7 mouse cellular contexts compared by ENCODE assay signal in the genomic region with DNA sequence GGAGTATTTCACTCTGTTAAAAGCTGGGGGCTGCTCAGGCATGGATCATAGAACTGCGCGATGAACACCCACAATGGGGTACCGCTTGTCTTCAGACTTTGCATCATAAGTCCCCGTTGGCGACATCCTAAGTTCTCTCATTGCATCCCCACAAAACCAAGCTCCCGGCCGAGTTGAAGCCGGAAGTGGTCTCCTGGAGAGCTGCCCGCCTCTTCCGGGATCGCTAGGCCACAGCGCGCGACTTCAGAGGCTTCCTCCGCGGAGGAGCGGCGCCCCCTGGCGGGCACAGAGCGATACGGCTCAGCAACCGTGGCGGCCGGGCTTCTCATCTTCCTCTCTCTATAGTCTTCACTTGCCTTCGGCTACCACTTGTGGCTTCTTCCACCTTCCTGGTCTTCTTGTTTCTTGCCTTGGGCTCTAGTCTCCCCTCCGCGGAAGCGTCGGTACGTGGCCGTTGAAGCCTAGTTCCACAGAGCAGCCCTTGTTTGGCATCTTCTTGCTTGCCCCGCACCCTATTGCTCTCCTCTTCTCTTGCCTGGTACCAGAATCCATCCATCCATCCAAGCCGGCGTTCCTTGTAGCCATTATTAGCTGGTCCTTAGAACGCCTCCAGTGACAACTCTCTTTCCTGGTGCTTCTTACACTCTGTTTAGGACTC. TPM values are rescaled to one million over a fixed set of nuclear protein-coding genes. Genes with fewer than 3 reads are reported as not detected.
DNase-seq lines count a peak whose midpoint lies in the region; ATAC-seq and TF ChIP-seq lines count a peak whose summit lies in the region.

No protein-coding gene starts in this region.

- peak overlapping the region; percentile 61 for H3K9ac ChIP-seq in embryonic facial prominence, embryonic 11.5 days (replicated peaks; ENCODE audit: low read length)
- H3K9ac ChIP-seq in limb, embryonic 13.5 days = peak overlapping the region; percentile 69
- peak overlapping the region; percentile 35 for H3K9ac ChIP-seq in midbrain, embryonic 15.5 days

- H3K9me3 ChIP-seq in embryonic facial prominence, embryonic 11.5 days (replicated peaks; ENCODE audit: control insufficient read depth, low read length) = no peaks in the 10 kb centered on the region
- H3K9me3 ChIP-seq in limb, embryonic 13.5 days = no peaks in the 10 kb centered on the region
- no peaks in the 10 kb centered on the region for H3K9me3 ChIP-seq in midbrain, embryonic 15.5 days

- peak; percentile 88 for TF ChIP-seq CTCF in kidney, adult 2 months (conservative IDR thresholded peaks at IDR 0.05; ENCODE audit: insufficient read depth, insufficient read length, low read depth, low read length)

- peak overlapping the region; percentile 56 for H3K4me2 ChIP-seq in embryonic facial prominence, embryonic 11.5 days (ENCODE audit: low read depth, low read length)
- peak overlapping the region; percentile 70 for H3K4me2 ChIP-seq in limb, embryonic 13.5 days (replicated peaks)
- peak overlapping the region; percentile 63 for H3K4me2 ChIP-seq in midbrain, embryonic 15.5 days

- ATAC-seq in embryonic facial prominence, embryonic 11.5 days (replicated peaks; ENCODE audit: insufficient number of reproducible peaks, low FRiP score, low TSS enrichment, low read depth) = peak; percentile 48; the same call in 1 of the 2 replicates
- ATAC-seq in limb, embryonic 13.5 days (ENCODE audit: low FRiP score, low read depth) = peak; percentile 84
- peak; percentile 81 for ATAC-seq in midbrain, embryonic 15.5 days (replicated peaks)

- TF ChIP-seq POLR2A in kidney, adult 2 months (IDR thresholded peaks at IDR 0.05; ENCODE audit: low read depth, low read length) = peak; percentile 15

- peak overlapping the region; percentile 25 for H3K4me3 ChIP-seq in embryonic facial prominence, embryonic 11.5 days (ENCODE audit: low read depth, low read length)
- H3K4me3 ChIP-seq in kidney, adult 2 months (ENCODE audit: insufficient read depth, low read depth, low read length) = peak overlapping the region; percentile 70
- H3K4me3 ChIP-seq in limb, embryonic 13.5 days = peak overlapping the region; percentile 43
- H3K4me3 ChIP-seq in midbrain, embryonic 15.5 days = peak overlapping the region; percentile 37

- no peaks in the 10 kb centered on the region for H3K27me3 ChIP-seq in embryonic facial prominence, embryonic 11.5 days (ENCODE audit: control insufficient read depth, insufficient read depth, low read length)
- no peaks in the 10 kb centered on the region for H3K27me3 ChIP-seq in kidney, adult 2 months (replicated peaks; ENCODE audit: control insufficient read depth, insufficient read depth, low read length)
- H3K27me3 ChIP-seq in limb, embryonic 13.5 days = no peaks in the 10 kb centered on the region
- no peaks in the 10 kb centered on the region for H3K27me3 ChIP-seq in midbrain, embryonic 15.5 days (replicated peaks)

- DNase-seq in adrenal gland, postnatal 14 days = peak; percentile 95
- DNase-seq in embryonic facial prominence, embryonic 11.5 days (ENCODE audit: low spot score) = peak; percentile 95
- DNase-seq in heart, adult 18-20 months = peak; percentile 91 to 95
- DNase-seq in kidney, adult 2 months = peak; percentile 93
- peak; percentile 84 to 94 for DNase-seq in spleen, adult 18-20 months

- no peaks in the 10 kb centered on the region for H3K4me1 ChIP-seq in embryonic facial prominence, embryonic 11.5 days (ENCODE audit: control insufficient read depth, insufficient read depth, low read length)
- peaks cover 16% of the 10 kb centered on the region; the same call in 1 of the 2 replicates for H3K4me1 ChIP-seq in kidney, adult 2 months (ENCODE audit: control insufficient read depth, insufficient read depth, low read length)
- peaks cover 16% of the 10 kb centered on the region for H3K4me1 ChIP-seq in limb, embryonic 13.5 days
- H3K4me1 ChIP-seq in midbrain, embryonic 15.5 days = peaks cover 16% of the 10 kb centered on the region

- no peaks in the 10 kb centered on the region for H3K36me3 ChIP-seq in embryonic facial prominence, embryonic 11.5 days (replicated peaks; ENCODE audit: control insufficient read depth, insufficient read depth, low read depth, low read length)
- H3K36me3 ChIP-seq in kidney, adult 2 months (ENCODE audit: control insufficient read depth, insufficient read depth, low read length) = no peaks in the 10 kb centered on the region
- no peaks in the 10 kb centered on the region for H3K36me3 ChIP-seq in limb, embryonic 13.5 days
- no peaks in the 10 kb centered on the region for H3K36me3 ChIP-seq in midbrain, embryonic 15.5 days (replicated peaks)

- WGBS in embryonic facial prominence, embryonic 11.5 days = 4% methylated on average over 35 of the region's 35 CpGs
- WGBS in kidney, adult 2 months = 2% methylated on average over 35 of the region's 35 CpGs
- WGBS in limb, embryonic 13.5 days = 3% methylated on average over 35 of the region's 35 CpGs
- WGBS in midbrain, embryonic 15.5 days = 3% methylated on average over 35 of the region's 35 CpGs

- no peak overlapping the region for H3K27ac ChIP-seq in embryonic facial prominence, embryonic 11.5 days (replicated peaks; ENCODE audit: low read depth, low read length)
- H3K27ac ChIP-seq in kidney, adult 2 months (ENCODE audit: insufficient read depth, low read depth, low read length) = peak overlapping the region; percentile 73
- H3K27ac ChIP-seq in limb, embryonic 13.5 days = peak overlapping the region; percentile 64
- H3K27ac ChIP-seq in midbrain, embryonic 15.5 days = peak overlapping the region; percentile 54; the same call in 1 of the 2 replicates

RNA-seq across cellular contexts. Expression of a gene that starts 9.5 kb away (rescaled TPM):
- total RNA-seq in adrenal gland, postnatal 14 days (2021) = 249 and 284 TPM in 2 replicates
- 369 and 379 TPM in 2 replicates for polyA plus RNA-seq in embryonic facial prominence, embryonic 11.5 days (2014; fragmentation: Nextera tagmentation; extraction: Ambion mirVana)
- 100 to 1,000 TPM; 241 to 253 TPM for total RNA-seq in heart, adult 18-20 months (2021)
- polyA plus RNA-seq in kidney, adult 2 months (2012; rRNA removed) = 356 and 366 TPM in 2 replicates
- 383 and 392 TPM in 2 replicates for polyA plus RNA-seq in limb, embryonic 13.5 days (2015; fragmentation: Nextera tagmentation; extraction: Ambion mirVana)
- polyA plus RNA-seq in midbrain, embryonic 15.5 days (2015; fragmentation: Nextera tagmentation; extraction: Ambion mirVana) = 299 and 386 TPM in 2 replicates

RNA-seq across cellular contexts. Expression of a gene that starts 24.7 kb away (rescaled TPM):
- 4.9 and 85.2 TPM in 2 replicates for total RNA-seq in adrenal gland, postnatal 14 days (2021)
- polyA plus RNA-seq in embryonic facial prominence, embryonic 11.5 days (2014; fragmentation: Nextera tagmentation; extraction: Ambion mirVana) = 7.0 and 7.6 TPM in 2 replicates
- 10 to 100 TPM; 48.3 to 61.0 TPM for total RNA-seq in heart, adult 18-20 months (2021)
- polyA plus RNA-seq in kidney, adult 2 months (2012; rRNA removed) = 77.9 and 139 TPM in 2 replicates
- 4.3 and 5.3 TPM in 2 replicates for polyA plus RNA-seq in limb, embryonic 13.5 days (2015; fragmentation: Nextera tagmentation; extraction: Ambion mirVana)
- polyA plus RNA-seq in midbrain, embryonic 15.5 days (2015; fragmentation: Nextera tagmentation; extraction: Ambion mirVana) = 31.8 and 40.4 TPM in 2 replicates

RNA-seq across cellular contexts. Expression of a gene that starts 34.9 kb away (rescaled TPM):
- 0.34 and 0.41 TPM in 2 replicates for total RNA-seq in adrenal gland, postnatal 14 days (2021)
- polyA plus RNA-seq in embryonic facial prominence, embryonic 11.5 days (2014; fragmentation: Nextera tagmentation; extraction: Ambion mirVana) = 1.4 TPM in 1 of 2 replicates, not detected in the other
- total RNA-seq in heart, adult 18-20 months (2021) = not detected
- 0.09 and 0.22 TPM in 2 replicates for polyA plus RNA-seq in kidney, adult 2 months (2012; rRNA removed)
- 0.74 and 1.0 TPM in 2 replicates for polyA plus RNA-seq in limb, embryonic 13.5 days (2015; fragmentation: Nextera tagmentation; extraction: Ambion mirVana)
- 2.1 and 2.2 TPM in 2 replicates for polyA plus RNA-seq in midbrain, embryonic 15.5 days (2015; fragmentation: Nextera tagmentation; extraction: Ambion mirVana)

RNA-seq across cellular contexts. Expression of a gene that starts 35.6 kb away (rescaled TPM):
- 8.3 and 8.7 TPM in 2 replicates for total RNA-seq in adrenal gland, postnatal 14 days (2021)
- 1.1 and 1.3 TPM in 2 replicates for polyA plus RNA-seq in embryonic facial prominence, embryonic 11.5 days (2014; fragmentation: Nextera tagmentation; extraction: Ambion mirVana)
- 10 to 100 TPM; 20.4 to 22.9 TPM for total RNA-seq in heart, adult 18-20 months (2021)
- 63.3 and 78.8 TPM in 2 replicates for polyA plus RNA-seq in kidney, adult 2 months (2012; rRNA removed)
- 8.0 and 8.6 TPM in 2 replicates for polyA plus RNA-seq in limb, embryonic 13.5 days (2015; fragmentation: Nextera tagmentation; extraction: Ambion mirVana)
- polyA plus RNA-seq in midbrain, embryonic 15.5 days (2015; fragmentation: Nextera tagmentation; extraction: Ambion mirVana) = 4.3 and 4.9 TPM in 2 replicates

RNA-seq across cellular contexts. Expression of a gene that starts 57.2 kb away (rescaled TPM):
- 42.1 and 43.1 TPM in 2 replicates for total RNA-seq in adrenal gland, postnatal 14 days (2021)
- polyA plus RNA-seq in embryonic facial prominence, embryonic 11.5 days (2014; fragmentation: Nextera tagmentation; extraction: Ambion mirVana) = 42.3 and 42.9 TPM in 2 replicates
- total RNA-seq in heart, adult 18-20 months (2021) = 10 to 100 TPM; 48.5 to 48.8 TPM
- 50.5 and 57.8 TPM in 2 replicates for polyA plus RNA-seq in kidney, adult 2 months (2012; rRNA removed)
- polyA plus RNA-seq in limb, embryonic 13.5 days (2015; fragmentation: Nextera tagmentation; extraction: Ambion mirVana) = 44.3 and 49.5 TPM in 2 replicates
- 14.5 and 16.9 TPM in 2 replicates for polyA plus RNA-seq in midbrain, embryonic 15.5 days (2015; fragmentation: Nextera tagmentation; extraction: Ambion mirVana)
